Mouse (Mus musculus) MEL (cell line): Measurements from ENCODE around the gene Scube3. TPM values are rescaled to one million over a fixed set of nuclear protein-coding genes. Genes with fewer than 3 reads are reported as not detected.

Experiments
- DNase-seq: peaks from one replicate; pipeline ENCODE4 v3.0.0; 2011; ENCODE audit warnings: low read depth, low spot score
- H3K27ac ChIP-seq: 2 replicates; pipeline ENCODE4 v1.5.1; 2012; ENCODE audit warnings: low read depth, mild to moderate bottlenecking, control low read depth, low read length, moderate library complexity; ENCODE audit not compliant: control insufficient read depth
- H3K27me3 ChIP-seq, 2 experiments: fragments of 150-350 bp in 1 of 2; sonication (generic) in 1 of 2; 2 replicates each; pipeline ENCODE4 v1.6.1; 2012; ENCODE audit warnings: low read length in 2 of 2, mild to moderate bottlenecking in 2 of 2, improper control_type of control experiment in 1 of 2, moderate library complexity in 1 of 2; ENCODE audit not compliant: insufficient read depth in 2 of 2, control insufficient read depth in 1 of 2
- H3K36me3 ChIP-seq, 2 experiments: 2 replicates each; pipeline ENCODE4 v1.6.1; 2012 to 2014; ENCODE audit warnings: low read length in 2 of 2, improper control_type of control experiment in 1 of 2, inconsistent platforms in 1 of 2, mild to moderate bottlenecking in 1 of 2; ENCODE audit not compliant: insufficient read depth in 2 of 2, control insufficient read depth in 1 of 2
- H3K4me1 ChIP-seq, 2 experiments: fragments of 150-350 bp in 1 of 2; sonication (generic) in 1 of 2; 2 replicates each; pipeline ENCODE4 v1.6.1; 2012; ENCODE audit warnings: low read length in 2 of 2, improper control_type of control experiment in 1 of 2, mild to moderate bottlenecking in 1 of 2; ENCODE audit not compliant: insufficient read depth in 2 of 2, control insufficient read depth in 1 of 2
- H3K4me3 ChIP-seq, 2 experiments: fragments of 150-350 bp in 1 of 2; sonication (generic) in 1 of 2; 2 replicates each; pipeline ENCODE4 v1.5.1; 2012; ENCODE audit warnings: low read depth in 2 of 2, low read length in 2 of 2, mild to moderate bottlenecking in 2 of 2, moderate library complexity in 2 of 2, control low read depth in 1 of 2, improper control_type of control experiment in 1 of 2; ENCODE audit not compliant: control insufficient read depth in 1 of 2, insufficient read depth in 1 of 2
- H3K79me2 ChIP-seq: 2 replicates; pipeline ENCODE4 v1.6.1; 2012; ENCODE audit warnings: mild to moderate bottlenecking, low read length, moderate library complexity; ENCODE audit not compliant: control insufficient read depth, poor library complexity, insufficient read depth
- H3K9ac ChIP-seq: 2 replicates; pipeline ENCODE4 v1.6.1; 2012; ENCODE audit warnings: low read depth, mild to moderate bottlenecking, control low read depth, low read length, moderate library complexity; ENCODE audit not compliant: control insufficient read depth, poor library complexity, severe bottlenecking
- H3K9me3 ChIP-seq: fragments of 150-350 bp; sonication (generic); replicated peaks from 2 replicates; pipeline ENCODE4 v1.6.1; 2012; ENCODE audit warnings: mild to moderate bottlenecking, low read length, improper control_type of control experiment, moderate library complexity; ENCODE audit not compliant: insufficient read depth
- CHD2 ChIP-seq: IDR thresholded peaks from 2 replicates; pipeline ENCODE4 v1.6.1; 2011; ENCODE audit warnings: low read length, improper control_type of control experiment
- ELF1 ChIP-seq: IDR thresholded peaks from 2 replicates; pipeline ENCODE4 v1.6.1; 2014; ENCODE audit warnings: low read depth, mild to moderate bottlenecking, inconsistent platforms, low read length, improper control_type of control experiment, moderate library complexity
- GATA1 ChIP-seq: IDR thresholded peaks from 2 replicates; pipeline ENCODE4 v1.6.1; 2011; ENCODE audit warnings: low read depth, low read length, improper control_type of control experiment
- JUND ChIP-seq: IDR thresholded peaks from 2 replicates; pipeline ENCODE4 v1.6.1; 2011; ENCODE audit warnings: low read depth, mild to moderate bottlenecking, improper control_type of control experiment, low read length
- MAFK ChIP-seq: IDR thresholded peaks from 2 replicates; pipeline ENCODE4 v1.6.1; 2011; ENCODE audit warnings: low read depth, mild to moderate bottlenecking, low read length, improper control_type of control experiment, borderline replicate concordance
- MAX ChIP-seq: IDR thresholded peaks from 2 replicates; pipeline ENCODE4 v1.6.1; 2011; ENCODE audit warnings: low read length, improper control_type of control experiment
- MYB ChIP-seq: IDR thresholded peaks from 2 replicates; pipeline ENCODE4 v1.6.1; 2011; ENCODE audit warnings: mild to moderate bottlenecking, low read depth, low read length, improper control_type of control experiment
- NELFE ChIP-seq: IDR thresholded peaks from 2 replicates; pipeline ENCODE4 v1.6.1; 2011; ENCODE audit warnings: low read depth, low read length, improper control_type of control experiment
- NRF1 ChIP-seq: IDR thresholded peaks from 2 replicates; pipeline ENCODE4 v1.6.1; 2014; ENCODE audit warnings: low read depth, mild to moderate bottlenecking, inconsistent platforms, low read length, improper control_type of control experiment, moderate library complexity; ENCODE audit not compliant: poor library complexity, insufficient read depth, severe bottlenecking
- POLR2AphosphoS2 ChIP-seq: IDR thresholded peaks from 2 replicates; pipeline ENCODE4 v1.6.1; 2011; ENCODE audit warnings: low read length, improper control_type of control experiment
- SIN3A ChIP-seq: IDR thresholded peaks from 2 replicates; pipeline ENCODE4 v1.6.1; 2012; ENCODE audit warnings: low read length, improper control_type of control experiment, inconsistent platforms
- UBTF ChIP-seq: IDR thresholded peaks from 2 replicates; pipeline ENCODE4 v1.6.1; 2012; ENCODE audit warnings: low read depth, mild to moderate bottlenecking, inconsistent platforms, low read length, improper control_type of control experiment, moderate library complexity, borderline replicate concordance; ENCODE audit not compliant: insufficient read depth
- ZNF384 ChIP-seq: IDR thresholded peaks from 2 replicates; pipeline ENCODE4 v1.6.1; 2012; ENCODE audit warnings: low read depth, mild to moderate bottlenecking, inconsistent platforms, low read length, improper control_type of control experiment
- polyA plus RNA-seq, 2 experiments: library from polyadenylated mRNA; stranded (reverse) in 1 of 2; unstranded in 1 of 2; fragments of >175 nt in 1 of 2; fragments of >200 nt in 1 of 2; gene quantifications; 2 replicates each; pipeline versions ENCODE4 v1.2.1 to v1.2.4; 2012; ENCODE audit warnings: low replicate concordance in 2 of 2, low read depth in 1 of 2; ENCODE audit not compliant: insufficient read length in 2 of 2, insufficient read depth in 1 of 2, missing spikeins in 1 of 2
- total RNA-seq: library from RNA; depleted of rRNA; stranded (reverse); fragments of 300-350 nt; gene quantifications from 2 replicates; pipeline ENCODE4 v1.2.3, GENCODE M21; 2012

The Scube3 gene
- total and polyA plus RNA-seq, 3 experiments = 0.03 to 0.04 TPM; not detected in 1

GRCm38 (mm10) chr17:28122949-28123348 lies 19.0 kb upstream of the Scube3 start:
- Histone ChIP-seq H3K4me3 (no peak overlapping the region), H3K27ac (no peak overlapping the region), H3K27me3 (peaks cover 0 to 1% of the 10 kb centered on the region in 2 experiments), H3K9me3 (no peaks in the 10 kb centered on the region), H3K79me2 (no peaks in the 10 kb centered on the region), H3K4me1 (no peaks in the 10 kb centered on the region), H3K9ac (no peak overlapping the region), H3K36me3 (no peaks in the 10 kb centered on the region)
- no peak for TF ChIP-seq MAX
- no peak for TF ChIP-seq NRF1
- TF ChIP-seq NELFE = no peak
- no peak for TF ChIP-seq UBTF
- TF ChIP-seq GATA1 = no peak
- TF ChIP-seq SIN3A = no peak
- TF ChIP-seq POLR2AphosphoS2 = no peak
- TF ChIP-seq ZNF384 = no peak
- TF ChIP-seq MYB = no peak
- no peak for DNase-seq

DNA sequence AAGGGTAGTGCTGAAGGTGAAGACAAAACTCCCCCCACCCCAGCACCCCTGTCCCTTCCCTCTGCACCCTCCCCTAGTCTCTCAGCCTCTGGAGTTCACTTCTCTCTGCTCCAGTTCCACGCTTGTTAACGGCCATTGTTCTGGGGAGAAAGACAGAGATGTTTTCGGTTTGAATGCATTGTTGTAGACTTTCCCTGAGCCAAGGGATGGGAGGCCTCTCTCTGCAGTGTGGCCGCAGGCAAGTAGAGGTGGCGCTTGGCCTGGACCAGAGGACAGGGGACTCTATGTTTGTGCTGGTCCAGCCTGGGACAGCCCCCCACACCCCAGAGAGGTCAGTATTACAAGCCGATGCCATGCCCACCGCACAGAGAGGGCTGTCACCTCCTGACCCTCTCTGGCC lies 18.3 kb upstream of the Scube3 start:
- H3K27me3 ChIP-seq = peaks cover 0 to 1% of the 10 kb centered on the region in 2 experiments
- H3K36me3 ChIP-seq = no peaks in the 10 kb centered on the region
- H3K9me3 ChIP-seq = no peaks in the 10 kb centered on the region
- H3K4me1 ChIP-seq = no peaks in the 10 kb centered on the region
- TF ChIP-seq JUND (no peak), CHD2 (no peak)
- no peaks in the 10 kb centered on the region for H3K79me2 ChIP-seq
- DNase-seq = no peak
- no peak overlapping the region for H3K27ac ChIP-seq
- no peak overlapping the region for H3K9ac ChIP-seq
- no peak overlapping the region for H3K4me3 ChIP-seq

GRCm38 (mm10) chr17:28124368-28124767 lies 17.6 kb upstream of the Scube3 start:
- DNase-seq = no peak
- no peaks in the 10 kb centered on the region for H3K9me3 ChIP-seq
- no peak overlapping the region for H3K9ac ChIP-seq
- no peak overlapping the region for H3K27ac ChIP-seq
- no peaks in the 10 kb centered on the region for H3K79me2 ChIP-seq
- no peaks in the 10 kb centered on the region for H3K36me3 ChIP-seq
- TF ChIP-seq NRF1 = no peak
- no peak for TF ChIP-seq ELF1
- no peak for TF ChIP-seq MAFK
- no peak overlapping the region for H3K4me3 ChIP-seq
- no peaks in the 10 kb centered on the region for H3K4me1 ChIP-seq
- peaks cover 0 to 1% of the 10 kb centered on the region in 2 experiments for H3K27me3 ChIP-seq
